Mouse (Mus musculus) thymus, postnatal 10 days (tissue): ENCODE results near the gene Trak1.
"Not testable (repeated sequence)": the region's sequence is repeated elsewhere in the genome, so short reads cannot be mapped to it uniquely, and the experiment has no call there.

Experiments
- DNase-seq, 2 experiments: peaks; one replicate each; pipeline ENCODE4 v3.0.0; 2021; ENCODE audit warnings: low spot score in 2 of 2

The Trak1 gene

DNA sequence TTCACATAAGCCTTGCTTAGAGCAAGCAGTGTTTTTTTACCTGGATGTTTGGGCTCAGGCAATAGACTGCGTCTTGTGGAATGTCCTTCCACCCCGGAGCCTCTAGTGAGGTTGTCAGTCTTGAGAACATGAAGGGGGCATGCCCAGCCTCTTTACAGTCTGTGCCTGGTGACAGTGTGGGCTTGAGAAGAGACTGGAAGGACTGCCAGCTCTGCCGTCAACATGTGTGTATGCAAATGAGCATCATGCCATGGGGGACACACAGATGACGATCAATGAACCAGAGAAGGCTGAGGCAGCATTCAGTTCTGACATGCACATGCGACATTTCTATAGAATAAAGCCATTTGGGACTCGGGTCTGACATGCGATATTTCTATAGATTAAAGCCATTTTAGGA lies 132.3 kb downstream of the Trak1 start:
- no peak for DNase-seq

DNA sequence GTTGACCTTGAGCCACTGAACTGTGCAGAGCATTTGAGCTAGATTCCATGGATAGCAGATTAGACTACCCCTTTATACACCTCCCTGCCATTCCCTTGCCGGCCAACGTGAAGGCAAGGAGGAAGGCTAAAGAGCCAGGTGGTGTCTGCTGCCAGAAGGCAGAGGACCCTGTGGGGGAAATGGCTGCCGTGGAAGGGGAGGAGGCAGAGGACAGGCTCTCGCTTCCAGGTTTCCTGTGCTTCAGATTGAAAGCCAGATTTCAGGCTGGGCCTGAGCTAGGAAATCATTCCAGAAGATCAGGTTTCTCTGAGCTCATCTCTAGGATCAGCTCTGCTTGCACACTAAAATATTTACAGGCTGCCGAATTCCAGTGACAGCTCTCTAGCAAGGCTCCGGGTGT lies 133.1 kb downstream of the Trak1 start:
- DNase-seq = no peak

DNA sequence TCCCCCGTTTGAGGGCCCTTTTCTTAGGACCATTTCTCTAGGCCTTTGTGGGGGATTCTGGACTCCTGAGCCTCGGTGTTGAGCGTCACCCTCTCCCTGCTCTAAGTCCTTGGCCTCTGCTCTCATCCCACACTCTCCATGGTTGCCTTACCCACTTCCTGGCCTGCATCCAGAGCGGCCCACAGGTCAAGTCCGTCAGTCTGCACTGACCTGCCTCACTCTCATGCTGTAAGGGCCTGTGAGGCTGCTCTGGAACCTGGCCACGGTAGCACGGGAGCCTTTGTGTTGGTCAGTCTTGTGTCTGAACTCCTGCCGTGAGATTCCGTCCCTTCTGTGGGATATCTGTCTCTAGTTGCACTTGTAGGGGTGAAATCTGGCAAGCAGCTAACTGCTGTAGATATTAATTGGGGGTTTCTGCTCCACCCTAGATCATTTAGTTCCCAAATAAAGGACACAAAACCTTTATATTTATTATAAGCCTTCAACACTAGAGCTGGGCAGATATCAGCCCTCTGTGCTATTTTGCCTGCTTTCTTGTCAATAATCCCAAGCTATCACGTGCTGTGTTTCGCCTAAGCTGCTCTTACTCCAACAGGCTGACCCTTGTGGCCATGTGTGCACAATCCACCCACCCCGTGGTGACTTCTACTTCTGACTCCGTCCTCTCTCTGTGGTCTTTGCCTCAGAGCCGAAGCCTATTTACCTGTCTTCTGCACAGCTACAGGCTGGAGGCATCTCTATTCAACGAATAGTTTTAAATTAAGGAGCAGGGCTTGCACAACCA lies 136.6 kb downstream of the Trak1 start:
- no peak for DNase-seq

DNA sequence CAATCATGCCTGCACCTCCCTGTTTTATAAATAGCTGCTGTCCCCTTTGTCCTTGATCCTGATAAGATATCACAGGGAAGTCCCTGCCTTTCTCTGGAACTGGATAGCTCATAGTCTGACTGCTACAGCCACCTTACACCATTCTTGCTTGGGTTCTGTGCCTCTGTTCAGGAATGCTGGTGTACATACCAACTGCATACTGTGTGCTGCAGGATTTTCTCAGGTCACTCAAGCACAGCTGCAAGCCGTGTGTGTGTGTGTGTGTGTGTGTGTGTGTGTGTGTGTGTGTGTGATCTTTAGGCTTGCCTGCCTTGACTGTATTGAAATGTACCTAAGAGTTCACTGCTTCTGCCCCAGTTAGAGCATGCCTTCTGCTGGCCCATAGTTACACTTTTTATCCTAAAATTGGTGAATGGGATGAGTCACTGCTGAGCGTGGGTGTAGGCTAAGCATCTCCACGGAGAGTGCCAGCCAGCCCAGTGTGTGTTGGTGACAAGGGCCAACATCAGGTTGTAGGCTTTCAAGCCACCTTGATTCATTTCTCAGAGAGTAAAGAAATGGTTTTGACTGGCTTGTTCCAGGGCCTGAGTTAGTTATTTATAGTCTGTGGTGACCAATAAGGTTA lies 138.1 kb downstream of the Trak1 start:
- no peak for DNase-seq

DNA sequence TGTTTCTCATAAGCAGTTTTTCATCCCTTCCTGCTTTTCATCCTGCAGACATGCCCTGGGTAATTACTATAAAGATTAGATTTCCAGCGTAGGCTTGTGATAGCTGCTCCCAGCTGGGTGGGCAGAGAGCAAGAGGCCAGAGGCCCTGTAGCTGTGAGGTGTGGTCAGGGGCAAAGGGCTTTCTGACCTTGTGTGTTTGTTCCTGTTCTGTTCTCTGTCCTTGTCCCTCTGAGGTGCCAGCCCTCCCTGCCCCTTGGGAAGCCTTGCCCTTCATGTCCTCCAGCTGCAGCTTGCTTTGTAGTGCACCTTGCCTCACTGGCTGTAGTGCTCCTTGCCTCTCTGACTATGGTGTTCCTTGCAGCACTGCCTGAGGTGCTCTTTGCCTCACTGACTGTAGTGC lies 139.2 kb downstream of the Trak1 start:
- DNase-seq = no peak

DNA sequence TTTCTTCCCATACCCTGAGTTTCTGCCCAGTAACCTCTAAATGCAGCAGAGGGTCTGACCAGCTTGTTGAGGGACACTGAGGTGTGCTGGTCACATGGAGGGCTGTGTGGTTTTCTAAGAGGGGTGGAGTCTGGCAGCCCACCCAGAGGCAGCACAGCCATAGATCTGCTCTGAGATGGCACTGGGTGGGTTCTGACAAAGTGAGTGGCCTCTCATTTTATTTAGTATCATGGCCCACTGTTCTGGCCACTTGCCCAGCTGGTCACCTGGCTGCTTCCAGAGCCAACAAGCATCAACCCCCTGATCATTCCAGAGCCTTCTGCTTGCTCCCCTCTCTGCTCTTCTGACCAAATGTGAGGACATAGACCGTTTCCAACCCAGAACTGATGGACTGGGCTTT lies 144.8 kb downstream of the Trak1 start:
- DNase-seq = no peak

DNA sequence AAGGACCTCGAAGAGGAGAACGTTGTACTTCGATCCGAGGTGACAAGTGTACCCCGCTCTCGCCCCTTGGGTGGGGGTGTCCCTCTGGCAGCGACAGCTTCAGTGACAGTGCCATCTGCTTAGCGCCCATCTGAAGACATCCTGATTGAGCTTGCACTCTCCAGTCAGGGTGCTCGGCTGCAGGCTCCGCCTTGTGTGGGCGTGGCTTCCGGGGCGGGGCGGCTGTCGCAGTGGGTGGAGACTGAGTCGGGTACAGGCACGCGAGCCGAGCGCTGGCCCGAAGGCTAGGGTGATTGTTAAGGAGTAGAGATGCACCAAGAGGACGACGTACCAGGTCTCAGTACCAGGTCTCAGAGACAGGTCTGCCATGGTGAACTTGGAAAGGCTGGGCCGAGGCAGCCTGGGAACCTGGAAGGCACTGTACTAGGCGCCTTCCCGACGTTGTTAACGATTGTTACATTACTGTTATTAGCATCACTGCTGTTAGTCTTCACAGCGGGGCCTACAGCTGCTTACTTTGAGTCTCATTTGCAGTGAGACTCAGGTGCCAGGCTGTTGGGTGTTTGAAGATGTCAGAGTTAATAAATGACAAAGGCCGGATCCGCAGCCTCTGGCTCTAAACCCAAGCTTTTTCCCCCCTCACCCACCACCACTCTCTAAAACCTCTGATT lies 146.5 kb downstream of the Trak1 start:
- no peak for DNase-seq

DNA sequence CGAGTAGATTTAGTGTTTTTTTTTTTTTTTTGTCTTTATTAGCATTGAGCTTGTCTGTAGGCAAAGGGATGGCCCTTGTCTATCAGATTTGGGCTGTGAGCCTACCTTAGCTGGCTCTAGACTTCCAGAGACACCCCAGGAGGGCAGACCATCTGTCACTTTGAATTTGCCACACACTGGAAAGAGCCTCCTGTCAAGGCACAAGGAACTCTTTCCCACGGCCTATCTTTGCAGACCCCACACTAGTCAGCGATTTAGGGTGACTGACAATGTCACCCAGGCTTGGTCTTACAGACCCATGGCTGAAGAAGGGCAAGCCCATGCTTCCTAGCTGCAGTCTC lies 147.0 kb downstream of the Trak1 start:
- DNase-seq = no peak

DNA sequence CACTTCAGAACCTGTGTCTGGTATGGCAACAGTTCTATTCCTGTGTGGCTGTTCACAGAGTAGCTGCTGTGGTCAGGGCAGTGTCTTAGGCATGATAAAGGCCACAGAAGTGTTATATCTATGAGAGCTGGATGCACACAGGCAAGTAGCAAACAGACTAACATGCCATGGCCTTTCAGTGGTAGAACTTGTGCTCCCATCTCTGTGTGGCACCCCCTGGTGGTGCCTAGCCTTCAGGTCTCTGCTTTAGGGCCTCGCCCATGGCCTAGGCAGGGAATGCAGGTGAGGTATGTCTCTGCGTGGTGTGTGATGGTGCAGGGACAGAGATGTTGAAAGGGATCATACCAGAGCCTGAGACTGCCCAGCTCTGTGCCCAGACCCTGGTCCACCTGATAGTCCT lies 148.1 kb downstream of the Trak1 start:
- peak in 1 of 2 experiments; percentile 23 for DNase-seq

DNA sequence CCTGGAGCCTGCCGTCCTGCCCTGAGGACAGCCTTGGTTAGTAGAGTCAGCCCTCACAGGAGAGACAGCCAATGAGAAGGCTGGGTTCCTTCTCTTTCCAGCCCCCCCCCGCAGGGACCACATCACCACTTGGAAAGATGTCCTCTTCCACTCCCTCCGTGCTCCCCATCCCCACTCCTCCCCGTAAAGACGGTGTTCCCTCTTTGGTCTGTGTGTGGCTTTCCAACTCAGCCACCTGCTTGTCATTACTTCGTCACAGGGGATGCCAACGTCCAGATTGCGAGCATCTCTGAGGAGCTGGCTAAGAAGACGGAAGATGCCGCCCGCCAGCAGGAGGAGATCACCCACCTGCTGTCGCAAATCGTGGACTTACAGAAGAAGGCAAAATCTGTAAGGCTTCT lies 149.1 kb downstream of the Trak1 start:
- no peak for DNase-seq

DNA sequence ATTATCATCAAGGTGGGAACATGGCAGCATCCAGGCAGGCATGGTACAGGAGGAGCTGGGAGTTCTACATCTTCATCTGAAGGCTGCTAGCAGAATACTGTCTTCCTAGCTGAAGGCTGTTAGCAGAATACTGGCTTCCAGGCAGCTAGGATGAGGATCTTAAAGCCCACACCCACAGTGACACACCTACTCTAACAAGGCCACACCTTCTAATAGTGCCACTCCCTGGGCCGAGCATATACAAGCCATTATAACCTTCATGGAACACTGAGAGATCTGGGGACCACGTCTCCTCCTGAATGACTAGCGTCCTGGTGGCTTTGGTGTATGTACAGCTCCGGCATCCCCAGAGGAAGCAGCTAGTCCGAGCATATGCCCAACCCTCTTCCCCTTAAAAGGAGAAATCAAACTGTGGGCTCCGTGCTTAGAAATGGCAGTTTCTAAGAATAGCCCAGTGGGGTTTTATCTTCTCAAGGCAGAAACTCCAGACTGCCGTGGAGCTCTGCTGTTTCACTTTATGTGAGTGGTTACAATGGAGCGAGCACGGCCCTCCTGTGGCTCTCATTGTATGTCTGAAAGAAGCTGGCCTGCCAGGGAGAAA lies 155.1 kb downstream of the Trak1 start:
- DNase-seq = not testable (repeated sequence)

DNA sequence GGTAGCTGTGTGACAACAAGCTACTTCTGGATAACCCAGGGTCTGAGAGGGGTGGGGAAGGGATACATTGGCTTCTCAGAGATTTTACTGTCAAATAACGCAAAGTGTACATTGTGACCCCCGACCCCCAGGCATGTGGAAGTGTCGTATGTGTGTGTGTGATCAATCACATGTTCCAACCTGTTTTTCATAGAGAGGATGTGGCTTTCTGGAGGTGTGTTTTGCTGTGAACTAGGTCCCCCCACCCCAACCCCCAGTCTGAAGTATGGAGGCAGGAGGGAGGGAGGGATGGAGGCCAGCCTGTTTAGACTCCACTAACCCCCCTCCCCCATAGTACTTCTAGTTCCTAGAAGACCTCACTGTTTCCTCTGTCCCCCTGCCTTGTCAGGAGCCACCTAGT lies 157.6 kb downstream of the Trak1 start:
- DNase-seq = no peak

DNA sequence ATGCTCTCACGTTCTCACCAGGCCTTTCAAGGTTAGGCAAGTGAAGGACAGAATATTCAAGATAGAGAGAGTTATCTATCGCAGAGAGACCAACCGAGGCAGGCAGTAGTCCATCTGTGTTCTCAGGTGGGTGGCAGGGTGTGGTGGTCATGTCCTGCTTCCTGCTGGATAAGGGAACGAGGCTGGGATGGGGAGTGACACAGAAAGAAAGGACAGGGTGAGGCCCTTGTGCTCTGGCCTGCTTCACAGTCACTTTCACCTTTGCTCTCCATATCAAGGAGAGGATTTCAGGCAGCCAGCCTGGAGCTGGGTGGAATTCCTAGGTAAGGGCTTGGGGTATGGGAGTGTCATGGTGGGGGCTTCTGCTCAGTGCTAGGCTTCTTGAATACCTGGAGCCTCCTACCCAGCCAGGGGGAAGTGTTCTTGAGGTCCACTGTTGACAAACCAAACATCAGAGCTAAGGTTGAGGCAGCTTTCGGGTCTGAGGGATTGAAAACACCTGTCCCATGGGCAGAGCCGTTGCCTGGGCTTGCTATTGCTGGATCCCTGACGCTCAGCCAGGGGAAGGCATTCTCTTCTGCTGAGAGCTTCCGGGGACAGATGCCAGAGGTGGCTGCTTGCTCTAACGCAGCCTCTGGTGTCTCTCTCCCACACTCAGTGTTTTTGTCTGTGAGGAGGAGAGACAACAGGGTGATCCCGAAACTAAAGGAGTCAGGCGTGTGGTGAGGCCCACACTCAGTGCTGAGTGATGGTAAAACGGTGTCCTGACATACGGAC lies 159.6 kb downstream of the Trak1 start:
- no peak for DNase-seq

DNA sequence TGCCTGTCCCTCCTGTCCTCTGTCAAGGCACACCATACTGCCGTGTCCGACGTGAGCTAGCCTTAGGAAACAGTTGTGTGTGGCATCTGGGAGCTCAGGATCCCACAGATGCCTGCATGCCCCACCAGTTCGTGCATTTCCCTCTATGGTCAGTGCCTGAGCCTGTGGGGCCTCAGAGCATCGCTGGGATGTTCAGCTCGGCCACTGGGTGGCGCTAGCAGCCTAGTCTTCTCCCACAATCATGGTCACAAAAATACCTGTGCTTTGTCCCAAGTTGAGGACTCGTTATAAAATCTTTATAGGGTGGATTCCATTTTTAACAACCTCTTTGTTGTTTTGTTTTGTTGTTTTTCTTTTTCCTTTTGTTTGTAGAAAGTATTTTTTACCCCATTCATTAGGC lies 161.2 kb downstream of the Trak1 start:
- peak in 1 of 2 experiments; percentile 51 for DNase-seq

DNA sequence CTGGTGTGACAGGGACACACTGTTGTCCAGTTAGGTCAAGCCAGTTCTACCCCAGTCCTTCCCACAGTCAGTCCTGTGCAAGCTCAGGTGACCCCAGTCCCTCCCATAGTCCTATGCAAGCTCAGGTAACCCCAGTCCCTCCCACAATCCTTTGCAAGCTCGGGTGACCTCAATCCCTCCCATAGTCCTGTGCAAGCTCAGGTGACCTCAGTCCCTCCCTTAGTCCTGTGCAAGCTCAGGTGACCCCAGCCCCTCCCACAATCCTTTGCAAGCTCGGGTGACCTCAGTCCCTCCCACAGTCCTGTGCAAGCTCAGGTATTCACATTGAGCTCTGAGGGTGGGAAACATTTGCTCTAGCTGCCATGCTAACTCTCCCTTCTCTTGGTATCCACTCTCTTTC lies 162.6 kb downstream of the Trak1 start:
- DNase-seq = no peak

DNA sequence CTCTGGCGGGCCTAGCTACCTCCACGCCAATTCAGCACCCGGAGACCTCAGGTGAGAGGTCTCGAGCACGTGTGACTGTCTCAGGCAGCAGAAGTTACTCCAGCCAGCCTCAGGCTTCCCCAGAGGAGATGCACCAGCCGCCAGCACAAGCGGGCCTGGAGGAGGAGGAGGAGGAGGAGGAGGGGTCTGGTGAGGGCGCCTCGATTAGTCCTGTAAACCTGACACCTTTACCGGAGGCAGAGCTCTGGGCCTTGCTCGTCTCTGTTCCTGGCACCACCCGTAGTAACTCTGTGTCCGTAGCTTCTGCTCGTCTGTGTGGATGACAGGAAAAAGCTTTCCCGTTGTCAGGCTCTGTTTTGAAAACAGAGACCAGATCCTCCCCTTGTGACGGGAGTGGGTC lies 163.2 kb downstream of the Trak1 start:
- DNase-seq = no peak

DNA sequence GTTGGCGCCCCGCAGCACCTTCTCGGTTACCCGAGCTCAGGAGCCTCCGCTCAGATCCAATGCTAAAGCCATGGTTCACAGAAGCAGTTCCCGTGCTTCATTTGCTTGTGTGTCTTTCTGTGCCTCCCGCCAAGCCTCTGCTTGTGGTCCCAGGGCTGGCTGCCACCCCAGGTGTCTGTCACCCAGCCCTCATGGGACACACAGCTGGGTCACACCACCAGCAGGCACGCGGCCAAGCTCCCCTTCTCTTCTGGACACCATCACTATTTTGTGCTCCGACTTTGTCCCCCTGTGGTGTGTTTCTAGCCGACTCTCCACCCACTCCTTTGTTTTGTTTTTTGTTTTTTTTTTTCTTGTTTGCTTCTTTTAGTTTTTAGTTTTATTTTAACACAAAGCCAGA lies 170.2 kb downstream of the Trak1 start:
- no peak for DNase-seq

DNA sequence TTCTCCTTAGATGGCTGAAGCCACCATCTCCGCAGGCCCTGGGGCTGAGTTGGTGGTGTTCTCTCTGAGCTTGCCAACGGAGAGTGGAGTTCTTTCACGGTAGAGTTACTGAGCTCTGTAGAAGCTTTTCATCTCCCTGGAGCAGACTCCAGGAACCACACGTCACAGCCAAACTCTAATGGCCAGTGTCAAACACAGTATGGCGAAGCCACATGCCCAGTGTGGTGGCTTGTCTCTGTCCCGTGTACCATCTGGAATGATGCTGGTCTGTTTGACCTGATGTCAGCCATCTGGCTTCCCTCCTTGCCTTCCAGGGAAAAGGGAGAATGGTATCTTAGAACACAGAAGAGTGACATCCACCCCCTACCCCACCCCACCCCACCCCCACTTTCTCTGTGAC lies 172.4 kb downstream of the Trak1 start:
- DNase-seq = no peak

DNA sequence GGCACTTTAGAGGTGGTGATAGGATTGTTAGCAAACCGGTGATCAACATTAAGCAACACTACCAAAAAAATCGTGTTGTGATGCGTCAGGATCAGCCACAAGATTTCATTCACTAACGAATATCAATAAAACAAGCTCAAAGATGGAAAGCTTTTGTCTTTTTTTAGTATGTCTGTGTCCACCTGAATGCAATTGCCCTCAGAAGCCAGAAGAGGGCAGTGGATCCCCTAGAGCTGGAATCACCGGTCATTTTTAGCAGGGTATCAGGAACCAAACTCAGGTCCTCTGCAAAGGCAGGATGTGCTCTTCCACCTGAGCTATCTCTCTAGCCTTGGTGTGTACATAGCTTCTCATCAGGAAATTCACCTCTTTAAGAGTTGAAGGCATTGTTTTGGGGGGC lies 177.5 kb downstream of the Trak1 start:
- no peak for DNase-seq

DNA sequence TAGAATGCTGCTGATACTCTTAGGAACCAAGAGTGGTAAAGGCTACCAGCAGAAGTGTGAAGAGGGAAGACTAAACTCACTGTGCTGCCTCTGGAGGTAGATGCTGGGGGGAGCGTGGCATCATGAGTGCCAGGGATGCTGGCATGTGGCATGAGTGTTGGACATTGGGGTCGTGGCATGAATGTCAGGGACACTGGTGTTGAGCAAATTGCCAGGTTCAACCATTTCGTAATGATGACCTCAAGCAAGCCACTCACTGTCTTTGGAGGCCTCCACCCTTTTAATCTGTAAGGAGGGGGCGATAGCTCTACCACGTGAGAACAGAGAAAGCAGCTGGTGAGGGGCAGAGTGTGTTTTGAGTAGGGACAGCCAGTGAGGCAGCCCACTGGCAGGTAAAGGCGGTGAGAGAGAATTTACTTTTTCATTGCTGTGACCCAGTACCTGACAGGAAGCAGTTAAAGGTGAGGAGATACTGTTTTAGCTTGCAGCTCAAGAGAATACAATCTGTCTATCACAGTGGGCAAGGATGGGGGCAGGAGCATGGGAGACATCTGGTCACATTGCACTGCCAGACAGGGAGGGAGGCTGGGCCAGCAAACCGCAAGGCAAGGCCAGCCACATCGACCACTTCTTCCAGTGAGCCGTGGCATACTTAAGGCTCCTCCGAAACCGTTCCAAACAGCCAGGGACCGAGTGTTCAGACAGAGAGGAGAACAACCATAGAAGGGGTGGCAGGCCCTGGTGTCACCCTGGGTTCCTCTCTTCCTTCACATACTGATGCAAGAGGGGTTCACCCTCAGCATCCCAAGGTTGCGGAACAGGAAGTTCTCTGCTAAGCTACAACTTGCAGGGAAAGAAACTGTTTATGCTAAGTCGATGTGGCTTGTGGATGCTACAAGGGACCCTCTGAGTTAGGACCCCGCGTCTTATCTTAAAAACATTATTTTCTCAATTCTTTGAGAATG lies 178.5 kb downstream of the Trak1 start:
- DNase-seq = no peak
